Mouse (Mus musculus) heart, embryonic 10.5 days (tissue): ENCODE results near the gene Sbno2. TPM values are rescaled to one million over a fixed set of nuclear protein-coding genes. Genes with fewer than 3 reads are reported as not detected.

Source experiments
- DNase-seq: peaks from one replicate; pipeline ENCODE4 v3.0.0-alpha.2; 2017; ENCODE audit warnings: low spot score
- H3K27ac ChIP-seq: fragments of 300-500 bp; sonication (generic); 2 replicates; pipeline ENCODE4 v1.5.1; 2016; ENCODE audit warnings: mild to moderate bottlenecking
- H3K27me3 ChIP-seq: fragments of 300-500 bp; sonication (generic); 2 replicates; pipeline ENCODE4 v1.6.1; 2016; ENCODE audit warnings: mild to moderate bottlenecking; ENCODE audit not compliant: poor library complexity, insufficient read depth, severe bottlenecking
- H3K36me3 ChIP-seq: fragments of 300-500 bp; sonication (generic); 2 replicates; pipeline ENCODE4 v1.6.1; 2016; ENCODE audit warnings: mild to moderate bottlenecking, moderate library complexity
- H3K4me1 ChIP-seq: fragments of 300-500 bp; sonication (generic); 2 replicates; pipeline ENCODE4 v1.6.1; 2016; ENCODE audit warnings: mild to moderate bottlenecking
- H3K4me3 ChIP-seq: fragments of 300-500 bp; sonication (generic); 2 replicates; pipeline ENCODE4 v1.5.1; 2016; ENCODE audit warnings: mild to moderate bottlenecking, moderate library complexity
- H3K9me3 ChIP-seq: fragments of 300-500 bp; sonication (generic); 2 replicates; pipeline ENCODE4 v1.6.1; 2016; ENCODE audit warnings: mild to moderate bottlenecking, moderate library complexity
- WGBS: fragments of 180-500 bp; shearing (Covaris S2); methylation state at CpG from one replicate; pipeline ENCODE4 v1.1.7; 2016; 5-methylcytosine and 5-hydroxymethylcytosine counted together
- polyA plus RNA-seq: library from polyadenylated mRNA; unstranded; fragments of >200 nt; fragmentation: Nextera tagmentation; extraction: Ambion mirVana; gene quantifications from 2 replicates; pipeline ENCODE4 v1.2.1, GENCODE M21; 2016

Gene Sbno2
- polyA plus RNA-seq, 1 experiment from 2014 or later = 15.6 TPM

DNA sequence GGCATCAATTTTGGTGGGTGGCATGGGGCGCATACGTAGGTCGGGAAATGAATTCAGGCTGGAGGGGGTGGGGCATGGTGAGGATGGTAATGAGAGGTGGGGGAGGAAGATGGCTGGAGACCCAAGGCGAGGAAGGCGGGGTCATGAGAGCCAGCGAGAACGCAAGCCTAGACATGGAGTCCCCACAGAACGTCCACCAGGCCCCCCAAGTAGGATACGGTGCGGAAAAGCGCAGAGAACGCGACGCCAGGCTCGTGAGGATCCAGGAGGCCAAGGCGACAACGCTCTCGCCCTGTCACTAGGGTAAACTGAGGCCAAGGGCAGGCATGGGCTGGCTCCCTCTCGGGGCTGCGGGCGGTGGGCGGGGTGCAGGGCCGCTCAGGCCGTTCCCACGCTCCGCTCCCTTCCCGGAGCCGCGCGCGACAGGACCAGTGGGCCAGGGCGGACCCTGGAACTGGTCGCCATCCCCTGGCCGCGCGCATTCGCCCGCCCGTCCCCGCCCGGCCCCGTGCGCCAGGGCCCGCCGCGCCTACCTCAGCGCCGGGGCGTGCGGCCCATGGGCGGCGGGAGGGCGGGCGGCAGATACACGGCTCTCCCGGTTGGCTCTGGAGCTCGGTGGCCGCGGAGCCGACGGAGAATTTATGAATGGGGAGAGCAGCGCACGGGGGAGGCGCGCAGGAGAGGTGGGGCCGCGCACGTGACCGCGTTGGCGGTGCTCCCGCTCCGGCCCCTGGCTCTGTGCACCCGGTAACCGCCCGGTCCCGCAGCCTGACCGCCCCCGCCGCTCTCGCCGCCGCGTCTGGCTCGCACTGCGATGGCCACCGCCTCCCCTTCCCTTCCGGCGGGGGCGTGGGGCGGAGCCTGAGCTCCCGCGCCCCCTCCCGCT, 33.4 kb upstream of the Sbno2 start, which contains the start of gene Atp5d:
Atp5d (plus strand) TSS at position 80 of the 886 bp plus-strand sequence.
- Histone ChIP-seq H3K4me3 (peak within 1 kb of the TSS; percentile 83), H3K36me3 (peaks cover 25% of the 10 kb centered on the region), H3K27ac (peak within 1 kb of the TSS; percentile 87), H3K4me1 (peaks cover 63% of the 10 kb centered on the region), H3K9me3 (no peaks in the 10 kb centered on the region), H3K27me3 (peaks cover 55% of the 10 kb centered on the region)
- DNase-seq = no peak
- WGBS = 1% methylated on average over 92 of the region's 94 CpGs

DNA sequence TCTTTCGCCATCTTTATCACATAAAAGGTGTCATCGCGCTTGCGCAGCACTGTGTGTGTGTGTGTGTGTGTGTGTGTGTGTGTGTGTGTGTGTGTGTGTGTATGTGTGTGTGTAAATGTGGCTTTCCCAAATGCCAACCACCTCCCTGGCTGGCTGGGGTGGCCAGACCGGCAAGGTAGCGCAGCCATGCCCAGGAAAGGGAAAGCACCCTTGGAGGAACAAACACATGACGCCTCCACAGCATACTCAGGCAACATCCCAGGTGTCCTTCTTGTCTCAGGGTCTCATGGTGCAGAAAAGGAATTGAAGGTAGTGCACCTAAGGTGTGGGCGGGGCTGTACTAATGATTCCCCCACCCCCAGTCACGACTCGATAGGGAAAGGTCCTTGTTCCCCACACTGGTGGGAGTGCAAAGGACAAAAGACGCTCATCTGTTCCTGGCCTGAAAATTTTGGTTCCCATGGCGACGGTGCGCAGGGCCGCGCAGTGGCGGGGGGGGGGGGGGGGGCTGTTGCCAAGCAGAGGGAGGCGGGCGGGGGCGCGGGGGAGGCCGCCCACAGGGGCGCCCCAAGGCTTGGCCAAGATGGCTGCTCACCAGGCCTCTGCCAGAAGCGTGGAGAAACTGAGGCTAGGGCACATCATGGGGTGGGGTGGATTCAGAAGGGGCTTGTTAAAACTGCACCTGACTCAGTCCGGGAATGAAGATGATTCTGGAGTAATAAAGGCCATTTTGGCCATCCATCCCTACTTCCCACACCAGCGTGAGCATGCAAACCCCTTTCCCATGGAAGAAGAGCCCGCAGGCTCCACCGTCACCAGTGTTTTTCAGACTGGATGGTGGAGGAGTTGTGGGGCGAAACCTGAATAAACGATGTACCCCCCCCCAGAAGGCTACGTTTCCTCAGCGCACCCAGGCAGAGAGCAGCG, 32.5 kb upstream of the Sbno2 start:
- DNase-seq = no peak
- peaks cover 21% of the 10 kb centered on the region; the same call in 1 of the 2 replicates for H3K36me3 ChIP-seq
- peaks cover 63% of the 10 kb centered on the region for H3K4me1 ChIP-seq
- H3K27ac ChIP-seq = peak overlapping the region; percentile 87
- H3K9me3 ChIP-seq = no peaks in the 10 kb centered on the region
- H3K4me3 ChIP-seq = peak overlapping the region; percentile 83
- 4% methylated on average over 29 of the region's 33 CpGs for WGBS
- peaks cover 58% of the 10 kb centered on the region for H3K27me3 ChIP-seq

DNA sequence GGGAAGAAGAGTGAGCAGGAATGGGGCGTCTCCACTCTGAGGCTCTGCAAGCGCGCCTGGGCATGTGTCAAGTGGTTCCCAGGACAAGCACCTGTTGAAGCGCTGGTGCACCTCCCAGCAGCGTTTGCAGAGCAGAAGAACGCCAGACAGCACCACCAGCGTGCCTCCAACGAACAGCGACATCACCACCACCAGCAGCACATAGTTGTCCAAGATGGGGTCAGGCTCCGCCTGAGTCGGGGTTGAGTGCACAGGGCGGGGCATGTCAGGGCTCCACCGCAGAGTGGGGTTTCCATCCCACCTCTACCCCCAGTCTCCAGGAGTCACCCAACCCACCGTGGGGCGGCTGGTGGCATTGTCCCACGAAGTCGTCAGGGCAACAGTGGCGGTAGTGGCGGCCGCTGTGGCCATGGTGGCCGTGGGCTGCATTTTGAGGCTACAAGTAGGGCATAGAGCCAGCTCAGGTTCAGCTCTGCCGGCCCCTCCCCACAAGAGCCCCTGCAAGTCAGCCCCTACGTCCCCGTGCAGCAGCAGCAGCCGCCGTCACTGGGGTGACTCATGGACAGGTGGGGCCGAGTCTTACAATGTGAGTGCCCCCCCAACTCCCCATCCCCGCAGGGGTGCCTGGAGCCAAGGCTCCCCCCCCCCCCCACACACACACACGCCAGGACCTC, 31.7 kb upstream of the Sbno2 start:
- Histone ChIP-seq H3K36me3 (peaks cover 28% of the 10 kb centered on the region), H3K27me3 (peaks cover 65% of the 10 kb centered on the region), H3K4me1 (peaks cover 65% of the 10 kb centered on the region), H3K4me3 (peak overlapping the region; percentile 83), H3K27ac (peak overlapping the region; percentile 67; the same call in 1 of the 2 replicates), H3K9me3 (no peaks in the 10 kb centered on the region)
- DNase-seq = no peak
- 4% methylated on average over 29 of the region's 29 CpGs for WGBS

DNA sequence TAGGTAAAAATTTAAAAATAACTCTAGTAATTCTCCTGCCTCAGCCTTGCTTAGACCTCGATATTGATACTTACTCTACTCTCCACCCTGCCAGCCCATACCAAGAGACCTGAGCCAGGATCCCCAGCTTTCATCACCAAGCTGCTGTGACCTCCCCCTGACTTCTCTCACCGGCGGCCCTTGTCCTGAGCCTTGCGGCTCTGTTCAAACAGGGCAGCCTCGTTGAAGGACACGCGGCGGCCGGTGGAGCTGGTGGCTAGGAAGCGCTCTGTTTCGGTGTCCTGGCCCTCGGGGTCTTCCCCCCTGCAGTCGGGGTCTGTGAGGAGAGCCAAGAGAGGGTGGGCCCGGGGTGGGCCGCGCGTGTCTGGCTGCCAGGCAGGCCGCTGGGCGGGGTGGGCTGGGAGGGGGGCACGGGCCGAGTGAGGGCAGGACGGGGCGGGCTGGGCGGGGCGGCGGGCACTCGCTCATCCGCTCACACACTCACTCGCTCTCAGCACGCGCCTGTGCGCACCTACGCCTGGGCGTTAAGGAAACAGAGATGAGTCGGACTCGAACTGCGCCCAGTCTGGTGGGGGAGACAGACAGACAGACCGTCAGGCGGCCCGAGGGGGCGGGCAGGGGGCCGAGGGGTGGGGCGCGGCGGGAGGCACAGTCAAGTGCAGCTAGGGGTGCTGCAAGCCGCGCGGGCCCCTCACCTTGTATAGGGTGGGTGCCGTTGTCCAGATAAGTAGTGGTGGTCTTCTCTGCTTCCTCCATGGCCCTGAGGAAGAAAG, 31.0 kb upstream of the Sbno2 start:
- 13% methylated on average over 43 of the region's 49 CpGs for WGBS
- Histone ChIP-seq H3K4me3 (peak overlapping the region; percentile 83), H3K27me3 (peaks cover 69% of the 10 kb centered on the region), H3K4me1 (peaks cover 69% of the 10 kb centered on the region), H3K27ac (peak overlapping the region; percentile 67), H3K9me3 (no peaks in the 10 kb centered on the region), H3K36me3 (peaks cover 36% of the 10 kb centered on the region)
- no peak for DNase-seq

DNA sequence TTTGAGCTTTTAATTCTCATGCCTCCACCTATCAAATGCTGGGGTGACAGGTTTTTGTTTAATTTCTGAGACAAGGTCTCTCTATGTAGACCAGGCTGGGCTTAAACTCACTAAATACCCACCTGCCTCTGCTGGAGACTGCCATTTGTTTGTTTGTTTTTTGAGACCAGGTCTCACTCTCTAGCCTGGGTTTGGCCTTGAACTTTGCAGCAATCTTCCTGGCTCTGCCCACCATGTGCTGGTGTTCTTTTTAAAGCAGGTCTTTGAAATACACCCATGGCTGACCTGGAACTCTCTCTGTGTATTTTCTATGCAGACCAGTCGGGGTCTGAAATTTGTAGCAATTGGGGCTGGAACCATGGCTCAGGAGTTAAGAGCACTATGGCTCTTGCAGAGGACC, 30.3 kb upstream of the Sbno2 start:
- peaks cover 69% of the 10 kb centered on the region for H3K4me1 ChIP-seq
- H3K36me3 ChIP-seq = peaks cover 43% of the 10 kb centered on the region
- peaks cover 69% of the 10 kb centered on the region for H3K27me3 ChIP-seq
- no peak overlapping the region for H3K4me3 ChIP-seq
- H3K27ac ChIP-seq = no peak overlapping the region
- DNase-seq = no peak
- WGBS = 90% methylated on average over 1 of the region's 1 CpGs
- no peaks in the 10 kb centered on the region for H3K9me3 ChIP-seq

DNA sequence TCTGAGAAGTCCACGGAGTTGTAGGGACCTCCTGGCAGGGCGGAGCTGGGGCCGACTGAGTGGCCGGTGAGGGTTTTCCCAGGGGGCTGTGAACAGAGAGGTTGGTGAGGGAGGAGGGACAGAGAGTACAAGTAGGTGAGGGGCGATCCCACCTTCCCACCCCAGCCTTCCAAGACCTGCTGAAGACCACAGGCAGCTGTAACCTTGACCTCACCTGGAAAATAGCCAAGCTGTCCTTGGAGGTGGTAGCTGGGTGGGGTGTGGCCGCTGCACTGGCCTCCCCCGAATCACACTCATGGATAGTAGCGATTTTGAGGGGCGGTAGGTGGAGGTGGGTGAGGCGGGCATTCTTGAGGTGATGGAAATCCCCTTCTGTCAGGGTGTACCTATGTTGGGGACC, 29.8 kb upstream of the Sbno2 start:
- Histone ChIP-seq H3K9me3 (no peaks in the 10 kb centered on the region), H3K36me3 (peaks cover 48% of the 10 kb centered on the region), H3K27me3 (peaks cover 69% of the 10 kb centered on the region), H3K27ac (no peak overlapping the region), H3K4me1 (peaks cover 72% of the 10 kb centered on the region), H3K4me3 (no peak overlapping the region)
- 80% methylated on average over 10 of the region's 10 CpGs for WGBS
- no peak for DNase-seq

DNA sequence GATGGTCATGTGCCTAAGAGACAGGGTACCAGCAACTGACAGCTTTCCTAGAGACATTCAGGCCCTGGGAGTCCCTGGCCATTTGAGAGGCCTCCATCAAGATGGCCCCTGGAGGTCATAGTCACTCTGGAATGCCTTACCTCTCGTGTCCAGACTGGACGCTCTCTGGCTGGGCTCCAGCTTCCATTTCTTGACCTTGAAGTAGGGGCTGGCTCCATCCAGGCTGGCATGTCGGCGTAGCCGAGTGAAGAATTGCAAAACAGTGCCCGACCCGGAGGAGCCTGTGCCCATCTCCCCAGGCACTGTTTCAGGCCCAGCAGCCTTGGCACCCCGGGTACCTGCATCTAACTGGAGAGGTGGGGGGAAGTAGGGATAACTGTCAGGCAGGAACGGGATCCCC, 29.1 kb upstream of the Sbno2 start:
- DNase-seq = no peak
- Histone ChIP-seq H3K4me1 (peaks cover 75% of the 10 kb centered on the region), H3K36me3 (peaks cover 55% of the 10 kb centered on the region), H3K27ac (no peak overlapping the region; the same call in 1 of the 2 replicates), H3K9me3 (no peaks in the 10 kb centered on the region), H3K27me3 (peaks cover 67% of the 10 kb centered on the region), H3K4me3 (no peak overlapping the region)
- 85% methylated on average over 9 of the region's 9 CpGs for WGBS

DNA sequence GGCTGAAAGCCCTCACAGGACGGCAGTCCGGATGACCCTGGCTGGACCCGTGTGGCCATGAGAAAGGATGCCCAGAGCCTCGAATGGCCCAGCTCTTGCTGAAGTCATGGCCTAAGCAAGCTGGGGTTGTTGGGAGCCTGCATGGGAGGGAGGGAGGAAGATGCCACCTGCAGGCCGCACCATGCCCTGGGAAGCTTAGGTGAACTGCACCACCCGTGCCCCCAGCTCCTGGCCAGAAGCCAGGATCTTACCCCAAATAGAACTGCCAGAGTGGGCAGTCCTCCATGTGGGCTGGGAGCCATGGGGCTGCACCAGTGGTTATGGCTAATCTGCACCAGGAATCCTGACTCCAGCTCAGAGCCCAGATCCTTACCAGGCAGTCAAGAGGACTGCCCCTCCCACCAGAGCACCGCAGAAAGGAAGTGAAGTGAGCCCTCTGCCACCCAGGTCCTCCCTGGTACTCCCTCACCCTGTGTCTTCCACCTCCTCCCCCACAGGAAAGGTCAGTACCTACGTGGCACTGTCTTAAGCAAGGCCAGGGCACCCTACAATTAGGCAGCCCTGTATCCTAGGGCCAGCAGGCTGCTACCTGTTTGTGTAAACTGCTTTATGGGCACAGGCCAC, 28.0 kb upstream of the Sbno2 start:
- Histone ChIP-seq H3K27ac (no peak overlapping the region), H3K36me3 (peaks cover 66% of the 10 kb centered on the region), H3K4me1 (peaks cover 65% of the 10 kb centered on the region), H3K9me3 (no peaks in the 10 kb centered on the region), H3K4me3 (no peak overlapping the region), H3K27me3 (peaks cover 60% of the 10 kb centered on the region)
- WGBS = 75% methylated on average over 8 of the region's 8 CpGs
- DNase-seq = no peak

DNA sequence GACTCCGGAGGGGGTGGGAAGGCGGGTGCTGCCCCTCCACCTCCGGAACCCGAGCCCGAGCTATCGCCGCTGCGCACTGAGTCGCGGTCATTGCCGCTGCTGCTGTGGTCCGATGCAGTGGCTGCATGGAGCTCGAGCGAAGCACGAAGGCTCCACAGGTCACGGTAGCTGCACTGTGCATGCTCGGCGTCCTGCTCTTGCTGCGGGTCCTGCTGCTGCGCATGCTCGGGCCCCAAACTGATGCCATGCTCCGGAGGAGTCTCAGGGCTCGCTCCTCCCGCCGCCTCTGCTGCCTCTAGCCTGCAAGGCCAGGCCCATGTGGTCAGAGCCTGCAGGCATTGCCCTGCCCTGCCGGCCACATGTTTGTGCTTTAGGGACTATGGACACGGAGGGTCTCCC, 26.6 kb upstream of the Sbno2 start:
- peak overlapping the region; percentile 43 for H3K27ac ChIP-seq
- peaks cover 46% of the 10 kb centered on the region for H3K27me3 ChIP-seq
- peaks cover 80% of the 10 kb centered on the region for H3K36me3 ChIP-seq
- H3K4me1 ChIP-seq = peaks cover 51% of the 10 kb centered on the region
- WGBS = 49% methylated on average over 27 of the region's 27 CpGs
- H3K9me3 ChIP-seq = no peaks in the 10 kb centered on the region
- peak overlapping the region; percentile 48 for H3K4me3 ChIP-seq
- no peak for DNase-seq

DNA sequence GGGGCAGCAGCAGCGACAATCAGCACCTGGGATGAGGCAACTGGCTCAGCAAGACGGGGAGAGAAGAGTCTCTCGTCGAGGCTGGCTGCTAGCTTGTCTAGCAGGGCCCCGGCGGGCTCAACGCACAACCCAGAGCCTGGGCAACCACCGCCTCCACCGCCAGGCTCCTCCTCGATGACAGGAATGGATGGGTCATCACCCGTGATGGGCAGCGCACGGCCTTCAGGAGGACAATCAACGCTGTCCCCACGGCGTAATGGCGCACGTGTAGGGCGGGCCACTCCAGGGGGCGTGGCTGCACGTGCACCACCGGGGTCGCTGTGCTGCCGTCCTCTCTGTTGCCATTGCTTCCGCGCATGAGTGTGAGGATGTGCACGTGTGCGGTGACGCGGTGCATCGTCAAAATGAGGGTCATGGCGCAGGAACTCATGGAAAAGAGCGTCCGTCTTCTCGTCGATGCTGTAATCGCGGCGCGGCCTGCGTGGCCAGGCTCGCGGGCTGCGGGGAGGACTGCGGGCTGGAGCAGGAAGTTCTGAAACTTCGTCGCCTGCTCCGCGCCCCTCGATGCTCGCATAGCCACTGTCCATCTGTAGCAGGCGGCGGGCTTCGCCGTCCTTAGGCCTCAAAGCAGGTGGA, 26.1 kb upstream of the Sbno2 start:
- no peak for DNase-seq
- H3K4me3 ChIP-seq = peak overlapping the region; percentile 48
- peaks cover 41% of the 10 kb centered on the region for H3K27me3 ChIP-seq
- H3K9me3 ChIP-seq = no peaks in the 10 kb centered on the region
- peak overlapping the region; percentile 43 for H3K27ac ChIP-seq
- WGBS = 17% methylated on average over 55 of the region's 55 CpGs
- peaks cover 85% of the 10 kb centered on the region for H3K36me3 ChIP-seq
- peaks cover 46% of the 10 kb centered on the region for H3K4me1 ChIP-seq

DNA sequence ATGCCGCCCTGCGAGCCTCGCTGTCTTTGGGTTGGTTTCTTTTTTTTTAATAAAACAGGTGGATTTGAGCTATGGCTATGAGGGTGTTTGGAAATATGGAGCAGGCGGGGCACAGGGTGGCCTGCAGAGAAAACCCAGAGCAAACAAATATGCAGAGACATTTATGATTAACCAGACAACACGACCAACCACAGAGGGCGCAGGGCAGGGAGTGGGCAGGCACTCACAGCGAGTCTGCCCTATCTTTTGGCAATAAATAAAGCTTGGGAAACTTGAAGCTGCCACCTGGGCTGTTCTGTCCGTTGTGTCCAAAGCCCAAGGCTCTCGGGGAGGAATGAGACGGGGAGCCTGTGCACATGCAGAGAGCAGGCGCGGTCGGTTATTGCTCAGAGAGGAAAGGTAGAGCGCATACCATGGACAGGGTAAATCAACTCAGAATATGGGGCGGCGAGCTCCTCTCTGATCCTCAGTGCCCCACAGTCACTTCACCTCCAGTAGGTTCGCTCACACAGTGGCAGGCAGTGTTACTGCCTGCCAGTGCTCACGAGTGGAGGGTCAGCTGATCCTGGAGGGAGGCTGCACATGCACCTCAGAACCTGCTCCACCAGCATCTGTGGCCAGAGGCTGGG, 25.1 kb upstream of the Sbno2 start:
- WGBS = 84% methylated on average over 18 of the region's 18 CpGs
- H3K27ac ChIP-seq = no peak overlapping the region
- H3K4me3 ChIP-seq = peak overlapping the region; percentile 48; the same call in 1 of the 2 replicates
- H3K27me3 ChIP-seq = peaks cover 32% of the 10 kb centered on the region
- peaks cover 42% of the 10 kb centered on the region for H3K4me1 ChIP-seq
- peaks cover 89% of the 10 kb centered on the region for H3K36me3 ChIP-seq
- DNase-seq = no peak
- H3K9me3 ChIP-seq = no peaks in the 10 kb centered on the region
